Mouse (Mus musculus) bone marrow macrophage, adult 2 months (primary cell): ENCODE data around the gene Gm20532.
A peak's percentile ranks its signal among the peaks of the same experiment; 100 is the strongest.

Source experiments
- CTCF ChIP-seq: IDR thresholded peaks from 2 replicates; pipeline ENCODE4 v1.5.1; 2012; ENCODE audit warnings: low read depth, mild to moderate bottlenecking, low read length, moderate library complexity
- POLR2A ChIP-seq: IDR thresholded peaks from 2 replicates; pipeline ENCODE4 v1.6.1; 2012; ENCODE audit warnings: mild to moderate bottlenecking, low read depth, low read length, borderline replicate concordance

- peak; percentile 77 for TF ChIP-seq CTCF
- no peak for TF ChIP-seq POLR2A
Measured at GRCm38 (mm10) chr2:26566221-26566620, 20.2 kb upstream of the Gm20532 start.
